Mouse (Mus musculus): ENCODE data around the gene Fut4. TPM values are rescaled to one million over a fixed set of nuclear protein-coding genes. Genes with fewer than 3 reads are reported as not detected.

Gene Fut4
- polyA plus RNA-seq, 1 experiment from 2014 or later, result 1.7 TPM

- Histone ChIP-seq H3K4me2 (no peak overlapping the region), H3K27me3 (replicated peaks; ENCODE audit: control insufficient read depth, insufficient read depth, low read length) (no peaks in the 10 kb centered on the region), H3K4me3 (ENCODE audit: low read depth, low read length) (no peak overlapping the region), H3K9me3 (ENCODE audit: control insufficient read depth, low read length) (no peaks in the 10 kb centered on the region), H3K4me1 (replicated peaks; ENCODE audit: control insufficient read depth, insufficient read depth, low read length) (no peaks in the 10 kb centered on the region), H3K27ac (ENCODE audit: low read depth, low read length) (no peak overlapping the region), H3K36me3 (ENCODE audit: control insufficient read depth, insufficient read depth, low read length) (no peaks in the 10 kb centered on the region), H3K9ac (ENCODE audit: low read depth, low read length) (no peak overlapping the region)
- ATAC-seq (replicated peaks; ENCODE audit: low FRiP score) (no peak), DNase-seq (ENCODE audit: low spot score) (no peak)
- 67% methylated on average over 4 of the region's 4 CpGs for WGBS
These were observed 12.6 kb downstream of the Fut4 start for GRCm38 (mm10) chr9:14739498-14740150.

GRCm38 (mm10) chr9:14730941-14731541, 21.2 kb downstream of the Fut4 start:
- DNase-seq (ENCODE audit: low spot score) (no peak), ATAC-seq (replicated peaks; ENCODE audit: low FRiP score) (no peak)
- no peak overlapping the region for H3K4me3 ChIP-seq (ENCODE audit: low read depth, low read length)
- 47% methylated on average over 9 of the region's 9 CpGs for WGBS
- no peak overlapping the region for H3K4me2 ChIP-seq
- no peaks in the 10 kb centered on the region for H3K36me3 ChIP-seq (ENCODE audit: control insufficient read depth, insufficient read depth, low read length)
- H3K27me3 ChIP-seq (replicated peaks; ENCODE audit: control insufficient read depth, insufficient read depth, low read length), result no peaks in the 10 kb centered on the region
- H3K9ac ChIP-seq (ENCODE audit: low read depth, low read length), result no peak overlapping the region
- no peak overlapping the region for H3K27ac ChIP-seq (ENCODE audit: low read depth, low read length)
- no peaks in the 10 kb centered on the region; the same call in 1 of the 2 replicates for H3K4me1 ChIP-seq (replicated peaks; ENCODE audit: control insufficient read depth, insufficient read depth, low read length)
- H3K9me3 ChIP-seq (ENCODE audit: control insufficient read depth, low read length), result no peaks in the 10 kb centered on the region

GRCm38 (mm10) chr9:14728365-14728764, 23.8 kb downstream of the Fut4 start:
- no peaks in the 10 kb centered on the region for H3K9me3 ChIP-seq (ENCODE audit: control insufficient read depth, low read length)
- no peaks in the 10 kb centered on the region for H3K27me3 ChIP-seq (replicated peaks; ENCODE audit: control insufficient read depth, insufficient read depth, low read length)
- WGBS, result 78% methylated on average over 4 of the region's 4 CpGs
- no peaks in the 10 kb centered on the region; the same call in 1 of the 2 replicates for H3K4me1 ChIP-seq (replicated peaks; ENCODE audit: control insufficient read depth, insufficient read depth, low read length)
- H3K27ac ChIP-seq (ENCODE audit: low read depth, low read length), result no peak overlapping the region
- no peak overlapping the region for H3K9ac ChIP-seq (ENCODE audit: low read depth, low read length)
- DNase-seq (ENCODE audit: low spot score) (no peak), ATAC-seq (replicated peaks; ENCODE audit: low FRiP score) (no peak)
- H3K4me2 ChIP-seq, result no peak overlapping the region
- no peaks in the 10 kb centered on the region for H3K36me3 ChIP-seq (ENCODE audit: control insufficient read depth, insufficient read depth, low read length)
- H3K4me3 ChIP-seq (ENCODE audit: low read depth, low read length), result no peak overlapping the region

- ATAC-seq (replicated peaks; ENCODE audit: low FRiP score) (no peak), DNase-seq (ENCODE audit: low spot score) (no peak)
- H3K9me3 ChIP-seq (ENCODE audit: control insufficient read depth, low read length), result no peaks in the 10 kb centered on the region
- no peak overlapping the region for H3K4me2 ChIP-seq
- no peak overlapping the region for H3K27ac ChIP-seq (ENCODE audit: low read depth, low read length)
- no peaks in the 10 kb centered on the region for H3K27me3 ChIP-seq (replicated peaks; ENCODE audit: control insufficient read depth, insufficient read depth, low read length)
- no peak overlapping the region for H3K9ac ChIP-seq (ENCODE audit: low read depth, low read length)
- H3K4me1 ChIP-seq (replicated peaks; ENCODE audit: control insufficient read depth, insufficient read depth, low read length), result no peaks in the 10 kb centered on the region; the same call in 1 of the 2 replicates
- H3K36me3 ChIP-seq (ENCODE audit: control insufficient read depth, insufficient read depth, low read length), result no peaks in the 10 kb centered on the region
- H3K4me3 ChIP-seq (ENCODE audit: low read depth, low read length), result no peak overlapping the region
- 76% methylated on average over 4 of the region's 4 CpGs for WGBS
These were observed 25.6 kb downstream of the Fut4 start for GRCm38 (mm10) chr9:14726629-14727028.

- H3K27ac ChIP-seq (ENCODE audit: low read depth, low read length), result no peak overlapping the region
- no peak overlapping the region for H3K4me3 ChIP-seq (ENCODE audit: low read depth, low read length)
- no peaks in the 10 kb centered on the region for H3K27me3 ChIP-seq (replicated peaks; ENCODE audit: control insufficient read depth, insufficient read depth, low read length)
- ATAC-seq (replicated peaks; ENCODE audit: low FRiP score) (no peak), DNase-seq (ENCODE audit: low spot score) (no peak)
- no peak overlapping the region for H3K9ac ChIP-seq (ENCODE audit: low read depth, low read length)
- H3K4me1 ChIP-seq (replicated peaks; ENCODE audit: control insufficient read depth, insufficient read depth, low read length), result no peaks in the 10 kb centered on the region
- H3K9me3 ChIP-seq (ENCODE audit: control insufficient read depth, low read length), result no peaks in the 10 kb centered on the region
- no peaks in the 10 kb centered on the region for H3K36me3 ChIP-seq (ENCODE audit: control insufficient read depth, insufficient read depth, low read length)
- WGBS, result 81% methylated on average over 6 of the region's 6 CpGs
- no peak overlapping the region for H3K4me2 ChIP-seq
These were observed 26.2 kb downstream of the Fut4 start for GRCm38 (mm10) chr9:14726005-14726404.

GRCm38 (mm10) chr9:14724755-14725420, 27.3 kb downstream of the Fut4 start:
- Histone ChIP-seq H3K9me3 (ENCODE audit: control insufficient read depth, low read length) (no peaks in the 10 kb centered on the region), H3K4me2 (no peak overlapping the region), H3K9ac (ENCODE audit: low read depth, low read length) (no peak overlapping the region), H3K27me3 (replicated peaks; ENCODE audit: control insufficient read depth, insufficient read depth, low read length) (no peaks in the 10 kb centered on the region), H3K27ac (ENCODE audit: low read depth, low read length) (no peak overlapping the region), H3K4me3 (ENCODE audit: low read depth, low read length) (no peak overlapping the region), H3K36me3 (ENCODE audit: control insufficient read depth, insufficient read depth, low read length) (no peaks in the 10 kb centered on the region), H3K4me1 (replicated peaks; ENCODE audit: control insufficient read depth, insufficient read depth, low read length) (no peaks in the 10 kb centered on the region)
- ATAC-seq (replicated peaks; ENCODE audit: low FRiP score) (no peak), DNase-seq (ENCODE audit: low spot score) (no peak)
- WGBS, result 48% methylated on average over 5 of the region's 5 CpGs

GRCm38 (mm10) chr9:14721610-14722009, 30.6 kb downstream of the Fut4 start:
- 64% methylated on average over 5 of the region's 5 CpGs for WGBS

GRCm38 (mm10) chr9:14720384-14720783, 31.8 kb downstream of the Fut4 start:
- no peaks in the 10 kb centered on the region for H3K36me3 ChIP-seq (ENCODE audit: control insufficient read depth, insufficient read depth, low read length)
- H3K4me1 ChIP-seq (replicated peaks; ENCODE audit: control insufficient read depth, insufficient read depth, low read length), result no peaks in the 10 kb centered on the region
- no peaks in the 10 kb centered on the region for H3K9me3 ChIP-seq (ENCODE audit: control insufficient read depth, low read length)
- WGBS, result 79% methylated on average over 2 of the region's 2 CpGs
- H3K4me2 ChIP-seq, result no peak overlapping the region
- no peak overlapping the region for H3K9ac ChIP-seq (ENCODE audit: low read depth, low read length)
- DNase-seq (ENCODE audit: low spot score), result no peak
- H3K4me3 ChIP-seq (ENCODE audit: low read depth, low read length), result no peak overlapping the region
- no peak for ATAC-seq (replicated peaks; ENCODE audit: low FRiP score)
- no peak overlapping the region for H3K27ac ChIP-seq (ENCODE audit: low read depth, low read length)
- no peaks in the 10 kb centered on the region for H3K27me3 ChIP-seq (replicated peaks; ENCODE audit: control insufficient read depth, insufficient read depth, low read length)

More at GRCm38 (mm10) chr9:14721610-14722009, 30.6 kb downstream of the Fut4 start:
- Histone ChIP-seq H3K9ac (ENCODE audit: low read depth, low read length) (no peak overlapping the region), H3K36me3 (ENCODE audit: control insufficient read depth, insufficient read depth, low read length) (no peaks in the 10 kb centered on the region), H3K4me1 (replicated peaks; ENCODE audit: control insufficient read depth, insufficient read depth, low read length) (no peaks in the 10 kb centered on the region), H3K27me3 (replicated peaks; ENCODE audit: control insufficient read depth, insufficient read depth, low read length) (no peaks in the 10 kb centered on the region), H3K27ac (ENCODE audit: low read depth, low read length) (no peak overlapping the region), H3K4me2 (no peak overlapping the region), H3K4me3 (ENCODE audit: low read depth, low read length) (no peak overlapping the region), H3K9me3 (ENCODE audit: control insufficient read depth, low read length) (no peaks in the 10 kb centered on the region)
- DNase-seq (ENCODE audit: low spot score), result no peak
- no peak for ATAC-seq (replicated peaks; ENCODE audit: low FRiP score)

GRCm38 (mm10) chr9:14718332-14718691, 33.9 kb downstream of the Fut4 start:
- ATAC-seq (replicated peaks; ENCODE audit: low FRiP score), result no peak
- Histone ChIP-seq H3K4me3 (ENCODE audit: low read depth, low read length) (no peak overlapping the region), H3K4me2 (no peak overlapping the region), H3K27me3 (replicated peaks; ENCODE audit: control insufficient read depth, insufficient read depth, low read length) (no peaks in the 10 kb centered on the region), H3K4me1 (replicated peaks; ENCODE audit: control insufficient read depth, insufficient read depth, low read length) (no peaks in the 10 kb centered on the region), H3K27ac (ENCODE audit: low read depth, low read length) (no peak overlapping the region), H3K9me3 (ENCODE audit: control insufficient read depth, low read length) (no peaks in the 10 kb centered on the region), H3K36me3 (ENCODE audit: control insufficient read depth, insufficient read depth, low read length) (no peaks in the 10 kb centered on the region), H3K9ac (ENCODE audit: low read depth, low read length) (no peak overlapping the region)
- no peak for DNase-seq (ENCODE audit: low spot score)
